Mouse (Mus musculus) NIH3T3 (cell line): ENCODE results near the gene Map3k7.

ENCODE experiments used
- DNase-seq: peaks from one replicate; pipeline ENCODE4 v3.0.0-alpha.2; 2012; ENCODE audit warnings: low read depth

Map3k7 gene

DNA sequence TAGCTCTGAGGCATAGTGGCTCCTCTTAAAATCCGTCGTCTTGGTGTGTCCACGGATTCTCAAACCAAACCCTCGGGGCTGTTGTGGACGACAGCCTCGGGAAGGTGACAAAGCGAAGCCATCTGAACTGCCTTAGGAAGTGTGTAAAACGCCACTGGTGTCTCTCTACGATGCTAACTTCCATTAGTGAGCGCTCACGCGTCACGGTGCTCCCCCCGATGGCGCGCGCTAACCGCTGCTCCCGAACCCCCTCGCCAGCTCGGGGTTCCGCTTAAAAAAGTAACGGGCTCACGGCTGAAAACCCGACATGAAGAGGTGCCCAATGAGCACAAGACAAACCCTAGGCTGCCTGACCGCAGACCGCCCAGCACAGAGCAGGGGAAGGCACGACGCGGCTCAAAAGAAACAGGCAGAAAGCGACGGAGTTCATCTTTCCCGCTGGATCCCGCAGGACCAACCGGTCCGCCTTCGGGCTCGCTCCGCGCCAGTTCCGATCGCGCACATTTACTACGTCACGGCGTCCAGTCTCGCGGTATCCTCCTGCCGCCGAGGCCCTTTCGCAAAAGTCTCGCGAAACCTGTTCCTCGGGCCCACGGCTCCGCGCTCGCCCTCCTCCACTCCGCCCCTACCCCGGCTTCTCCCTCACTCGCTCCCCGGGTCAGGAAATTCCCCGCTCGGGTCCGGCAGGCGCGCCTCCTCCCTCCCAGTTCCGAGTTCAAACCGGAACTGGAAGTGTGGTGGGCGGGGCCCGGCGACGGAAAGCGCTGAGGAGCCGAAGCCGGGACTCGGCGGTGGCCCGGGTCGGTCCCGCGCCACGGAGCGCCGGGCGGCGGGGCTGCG, at the start of gene Map3k7:
Map3k7 (plus strand) TSS at position 744 of the 840 bp plus-strand sequence.
- DNase-seq, result peak; percentile 94

DNA sequence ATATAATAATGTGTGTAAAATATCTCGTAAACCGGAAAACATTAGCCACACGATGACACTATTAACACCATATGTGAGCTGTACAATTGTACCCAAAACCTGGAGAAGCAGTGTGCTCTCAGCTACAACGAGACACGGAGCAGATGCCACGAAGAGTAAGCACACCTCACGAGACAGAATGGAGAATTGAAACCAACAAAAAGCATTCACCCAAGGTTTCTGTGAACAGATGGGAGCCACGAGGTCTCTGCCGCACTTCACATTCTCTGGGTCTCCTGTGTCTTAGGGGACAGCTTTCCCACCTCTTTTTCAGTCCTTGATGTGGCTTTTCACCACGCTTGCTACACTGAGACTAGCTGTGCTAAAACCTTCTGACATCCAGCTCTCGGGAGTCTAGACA, 48.8 kb upstream of the Map3k7 start:
- DNase-seq, result no peak

DNA sequence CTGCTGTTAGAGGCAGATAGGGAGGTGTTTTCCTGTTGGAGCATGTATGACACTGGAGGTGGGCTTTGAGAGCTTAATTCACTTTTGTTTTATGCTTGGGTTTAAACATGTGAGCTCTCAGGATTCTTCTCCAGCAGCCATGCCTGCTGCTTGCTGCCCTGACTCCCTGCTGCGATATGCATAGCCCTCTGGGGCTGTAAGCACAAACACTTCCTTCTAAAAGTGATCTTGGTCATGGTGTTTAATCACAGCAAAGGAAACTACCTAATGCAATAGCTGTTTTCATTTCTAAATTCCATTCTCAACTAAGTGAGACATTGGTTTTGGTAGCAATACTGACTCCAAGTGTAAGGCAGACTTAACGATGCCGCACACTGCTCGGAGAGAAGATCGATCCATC, 45.2 kb upstream of the Map3k7 start:
- no peak for DNase-seq

DNA sequence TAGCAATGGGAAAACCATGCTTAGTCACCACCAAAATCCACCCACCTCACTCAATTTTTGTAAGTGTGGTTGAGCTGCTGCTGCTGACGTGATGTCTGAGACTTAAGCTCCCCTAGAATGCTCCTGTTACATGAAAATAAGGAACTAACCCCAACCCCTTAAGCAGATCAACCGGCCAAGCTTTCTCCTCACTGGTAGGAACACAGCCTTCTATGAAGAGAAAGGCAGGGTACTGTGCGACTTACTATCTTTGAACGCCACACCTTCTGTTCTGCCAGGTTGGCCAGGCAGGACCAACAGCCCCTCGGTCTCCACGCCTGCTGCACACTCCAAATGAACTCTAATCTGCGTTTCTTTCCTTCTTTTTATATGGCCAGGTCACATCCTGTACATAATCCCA, 41.7 kb upstream of the Map3k7 start:
- no peak for DNase-seq

DNA sequence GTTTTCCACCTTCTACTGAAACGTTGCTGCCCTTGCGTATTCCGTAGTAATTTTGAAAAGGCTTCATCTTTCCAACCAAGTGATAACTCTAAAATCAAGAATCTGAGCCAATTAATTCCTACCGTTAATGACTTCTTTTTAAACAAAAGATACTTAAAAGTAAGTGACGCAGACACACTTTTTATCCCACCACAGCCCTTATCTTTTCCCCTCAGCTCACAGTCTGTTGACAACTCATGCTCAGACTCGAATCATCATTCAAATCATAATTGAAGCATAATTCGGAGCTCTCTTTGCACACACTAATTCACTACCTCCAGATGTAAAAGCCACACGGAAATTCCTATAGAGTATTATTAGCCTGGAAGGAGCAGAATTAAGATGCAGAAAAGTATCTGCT, 40.5 kb upstream of the Map3k7 start:
- DNase-seq, result no peak

DNA sequence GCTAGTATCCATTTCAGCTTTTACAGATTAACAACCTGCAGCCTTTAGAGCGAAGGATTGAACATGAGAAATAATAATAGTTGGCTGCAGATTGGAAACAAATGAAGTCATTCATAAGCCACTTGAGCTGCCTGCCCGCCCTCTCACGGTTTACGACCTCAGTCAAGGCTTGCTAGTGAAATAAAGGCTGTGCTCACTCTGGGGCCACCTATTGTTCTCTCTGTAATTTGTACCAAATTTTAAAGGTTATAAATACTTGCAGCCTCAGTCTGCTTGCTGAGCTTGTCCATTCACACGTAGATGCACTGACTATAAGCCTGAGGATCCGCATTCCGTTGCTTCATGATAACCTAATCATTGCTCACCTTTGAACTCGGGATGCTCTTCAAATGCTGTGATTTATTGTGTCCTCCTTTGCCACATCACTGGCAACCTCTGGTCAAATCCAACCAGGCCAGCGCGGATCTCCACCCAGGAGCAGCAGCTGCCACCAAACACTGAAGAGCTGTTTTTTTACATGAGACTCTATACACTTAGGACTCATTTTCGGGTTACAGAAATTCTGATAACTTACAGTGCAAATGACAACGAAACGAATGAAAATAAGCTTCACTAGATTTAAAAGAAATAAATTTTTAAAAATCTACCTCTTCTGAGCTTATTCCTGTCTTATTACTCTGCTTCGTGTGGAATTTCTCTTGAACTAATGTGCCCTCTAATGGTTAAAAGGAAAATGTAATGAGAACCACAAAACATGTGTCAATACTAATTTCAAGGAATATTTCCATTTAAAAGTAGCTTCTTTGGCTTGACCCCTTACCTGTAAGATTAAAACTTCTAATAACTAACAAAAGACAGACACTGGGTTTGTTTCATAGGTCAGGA, 39.4 kb upstream of the Map3k7 start:
- DNase-seq, result peak; percentile 30

DNA sequence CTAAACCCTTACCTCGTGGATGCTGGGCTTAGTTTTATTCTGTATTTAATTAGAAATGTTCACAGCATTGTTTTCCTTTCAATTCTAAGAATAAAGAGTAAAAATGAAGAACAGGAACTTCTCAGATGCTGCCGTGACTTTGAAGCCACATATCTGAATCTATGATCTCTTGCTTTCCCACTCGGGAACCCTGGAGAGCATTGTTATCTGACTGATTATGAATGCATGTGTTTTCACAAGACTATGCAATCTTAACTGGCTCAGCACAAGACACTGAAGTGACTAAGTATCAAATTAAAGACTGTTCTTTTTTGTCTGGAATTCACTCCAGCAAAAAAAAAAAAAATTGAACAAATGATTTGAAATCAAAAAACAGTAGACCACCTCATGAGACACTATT, 30.7 kb upstream of the Map3k7 start:
- DNase-seq, result no peak

DNA sequence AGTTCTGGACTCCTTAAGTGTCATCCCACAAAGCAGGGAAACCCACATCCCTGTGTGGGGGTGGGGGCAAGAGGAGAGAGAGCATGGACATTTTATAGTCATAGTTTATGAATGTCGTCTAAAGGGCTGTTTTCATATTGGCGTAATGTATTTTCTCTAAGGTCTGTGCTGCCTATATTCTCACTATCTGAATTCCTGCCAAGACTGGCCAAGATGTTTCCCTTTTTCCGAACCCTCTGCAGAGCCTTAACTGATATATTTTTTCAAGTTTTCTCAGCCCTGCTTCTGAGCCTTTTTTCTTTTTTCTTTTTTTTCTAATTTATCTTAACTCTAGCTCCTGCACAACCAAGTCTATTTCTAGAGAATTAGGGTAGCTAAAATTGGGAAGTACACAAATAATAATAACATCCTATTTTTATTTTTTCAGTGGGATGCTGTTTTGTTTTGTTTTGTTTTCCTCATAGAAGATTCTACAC, 28.0 kb upstream of the Map3k7 start:
- no peak for DNase-seq

DNA sequence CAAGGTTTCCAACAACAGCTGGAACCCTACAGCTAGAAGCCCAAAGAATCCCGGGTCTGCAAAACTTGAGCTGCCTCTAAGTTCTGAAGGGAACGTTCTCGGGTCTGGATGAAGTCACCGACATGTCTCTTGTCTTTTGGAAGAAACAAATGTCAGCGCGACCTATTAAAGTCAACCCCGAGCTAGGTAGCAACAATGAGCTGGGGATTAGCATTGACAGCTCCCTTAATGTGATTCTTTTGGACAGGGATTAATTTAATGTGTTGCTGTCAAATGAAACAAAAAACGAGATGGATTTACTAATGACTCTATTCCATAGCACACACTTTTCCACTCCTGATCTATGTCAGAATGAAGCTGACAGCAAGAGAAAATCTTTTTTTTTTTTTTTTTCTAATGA, 27.5 kb upstream of the Map3k7 start:
- DNase-seq, result no peak

DNA sequence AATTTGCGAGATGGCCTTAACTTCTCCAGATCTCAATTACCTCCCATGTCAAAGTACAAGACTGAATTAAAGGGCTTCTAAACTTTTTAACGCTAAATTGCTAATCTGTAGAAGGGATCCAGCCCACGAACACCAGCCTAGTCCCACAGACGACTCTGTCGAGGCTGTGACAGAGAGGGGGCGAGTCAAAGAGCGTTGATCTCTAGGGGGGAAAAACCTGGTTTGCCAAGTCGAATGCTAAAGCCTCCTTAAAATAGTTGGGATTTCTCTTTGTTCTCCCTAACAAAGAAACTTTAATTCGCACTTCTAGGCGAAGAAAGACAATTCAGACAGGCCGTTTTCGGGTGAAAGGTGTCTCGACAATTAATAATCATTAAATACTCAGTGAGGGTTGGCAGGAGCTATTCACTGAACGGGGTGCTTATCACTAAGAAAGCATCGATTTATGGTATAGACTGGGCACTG, 27.0 kb upstream of the Map3k7 start:
- no peak for DNase-seq

DNA sequence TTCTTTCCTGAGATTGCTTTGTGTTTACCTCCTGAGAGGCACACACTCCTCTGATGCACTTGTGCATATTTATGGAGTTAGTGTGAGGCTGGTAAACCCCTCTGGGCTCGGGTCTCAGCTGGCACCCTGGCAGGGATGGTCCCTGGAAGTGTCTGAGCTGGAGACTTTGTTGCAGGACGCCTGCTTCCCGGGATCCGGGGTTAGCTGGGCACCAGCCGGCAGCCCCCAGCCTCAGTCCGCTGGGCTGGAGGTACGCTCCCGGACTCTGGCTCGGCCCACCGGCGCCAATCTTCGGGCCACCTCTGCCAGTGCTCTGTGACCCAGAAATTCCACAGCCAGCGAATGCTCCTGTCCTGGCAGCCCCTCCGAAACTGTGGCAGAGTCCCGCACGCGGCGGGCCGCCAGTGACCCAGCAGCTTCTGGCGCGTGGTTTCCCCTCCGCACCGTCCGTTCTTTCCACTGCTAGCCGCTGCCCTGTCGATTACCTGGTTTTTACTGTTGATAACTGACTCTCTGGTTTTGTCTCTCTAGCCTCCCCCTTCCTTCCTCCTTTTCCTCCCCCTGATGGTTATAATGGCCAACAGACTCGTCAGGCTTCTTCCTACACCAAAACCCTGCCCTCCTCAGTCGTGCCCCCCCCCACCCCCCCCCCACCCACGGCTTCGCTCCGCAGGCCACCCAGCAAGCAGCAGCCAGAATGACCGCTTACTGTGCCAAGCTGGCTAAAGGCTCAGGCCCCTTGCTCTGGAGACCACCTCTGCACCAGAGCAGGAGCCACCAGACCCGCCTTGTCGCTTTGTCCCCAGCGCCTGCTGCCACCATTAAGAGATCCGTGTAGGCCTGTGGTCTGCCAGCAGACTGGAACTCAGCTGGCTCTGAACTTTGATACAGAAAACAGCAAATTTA, 26.3 kb upstream of the Map3k7 start:
- DNase-seq, result no peak

DNA sequence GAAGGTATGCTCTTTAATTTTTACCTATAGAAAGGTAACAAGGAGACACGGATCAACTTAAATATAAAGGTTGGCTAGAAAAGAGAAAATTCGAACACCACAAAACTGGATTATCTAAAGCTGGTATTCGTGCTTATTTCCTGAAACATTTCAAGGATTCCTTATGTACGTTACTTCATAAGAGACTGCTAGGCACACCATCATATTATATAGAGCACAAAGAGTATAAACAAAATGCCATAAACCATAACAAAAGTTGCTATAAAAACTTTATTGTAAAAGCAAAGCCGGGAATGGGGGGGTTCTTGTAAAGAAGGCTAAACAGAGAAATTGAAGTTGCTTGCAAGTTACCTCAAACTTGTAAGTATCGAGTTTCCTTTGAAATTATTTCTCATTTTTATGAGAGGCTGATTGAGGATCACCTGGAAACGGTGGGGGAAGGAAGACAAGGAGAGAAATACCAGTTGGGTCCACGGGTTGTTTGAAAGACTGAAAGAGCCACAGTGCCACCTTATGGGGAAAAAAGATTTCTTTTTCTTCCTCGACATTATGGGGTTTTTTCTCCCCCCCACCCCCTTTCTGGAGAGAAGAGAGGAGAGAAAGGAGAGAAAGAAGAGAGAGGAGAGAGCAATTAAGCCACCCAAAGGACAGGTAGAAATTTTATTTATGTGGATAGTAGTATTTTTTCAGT, 25.3 kb upstream of the Map3k7 start:
- DNase-seq, result peak; percentile 76

DNA sequence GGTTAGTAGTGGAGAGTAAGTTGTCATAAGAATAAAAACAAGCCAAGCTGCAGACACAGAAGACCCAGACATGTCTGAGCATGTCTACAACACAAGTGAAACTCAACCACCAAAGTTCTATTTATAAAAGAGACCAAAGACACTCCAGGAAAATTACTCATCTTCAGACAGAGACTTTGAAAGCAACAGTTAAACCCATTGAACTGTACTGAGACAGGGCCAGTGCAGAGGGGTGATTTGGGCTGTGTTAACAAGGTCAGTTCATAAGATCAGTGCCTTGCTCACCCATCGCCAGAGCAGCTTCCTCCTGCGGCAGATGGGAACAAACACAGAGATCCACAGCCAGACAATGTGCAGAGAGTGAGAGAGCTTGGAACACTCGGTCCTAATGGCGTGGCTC, 22.3 kb upstream of the Map3k7 start:
- DNase-seq, result peak; percentile 20

DNA sequence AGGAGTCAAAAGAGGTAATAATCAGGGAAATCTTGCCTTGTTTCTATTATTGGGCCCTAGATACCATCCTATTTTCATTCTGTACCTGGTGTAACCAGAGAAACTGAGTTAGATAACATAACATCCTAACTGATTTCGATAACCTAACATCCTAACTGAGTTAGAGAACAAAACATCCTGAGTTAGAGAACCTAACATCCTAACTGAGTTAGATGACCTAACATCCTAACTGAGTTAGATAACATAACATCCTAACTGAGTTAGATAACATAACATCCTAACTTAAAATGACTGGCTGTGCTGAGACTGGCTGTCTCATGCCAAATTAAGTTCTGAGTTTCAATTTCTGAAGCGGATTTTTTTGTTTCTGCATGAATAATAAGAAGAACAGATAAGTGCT, 20.9 kb upstream of the Map3k7 start:
- DNase-seq, result no peak

DNA sequence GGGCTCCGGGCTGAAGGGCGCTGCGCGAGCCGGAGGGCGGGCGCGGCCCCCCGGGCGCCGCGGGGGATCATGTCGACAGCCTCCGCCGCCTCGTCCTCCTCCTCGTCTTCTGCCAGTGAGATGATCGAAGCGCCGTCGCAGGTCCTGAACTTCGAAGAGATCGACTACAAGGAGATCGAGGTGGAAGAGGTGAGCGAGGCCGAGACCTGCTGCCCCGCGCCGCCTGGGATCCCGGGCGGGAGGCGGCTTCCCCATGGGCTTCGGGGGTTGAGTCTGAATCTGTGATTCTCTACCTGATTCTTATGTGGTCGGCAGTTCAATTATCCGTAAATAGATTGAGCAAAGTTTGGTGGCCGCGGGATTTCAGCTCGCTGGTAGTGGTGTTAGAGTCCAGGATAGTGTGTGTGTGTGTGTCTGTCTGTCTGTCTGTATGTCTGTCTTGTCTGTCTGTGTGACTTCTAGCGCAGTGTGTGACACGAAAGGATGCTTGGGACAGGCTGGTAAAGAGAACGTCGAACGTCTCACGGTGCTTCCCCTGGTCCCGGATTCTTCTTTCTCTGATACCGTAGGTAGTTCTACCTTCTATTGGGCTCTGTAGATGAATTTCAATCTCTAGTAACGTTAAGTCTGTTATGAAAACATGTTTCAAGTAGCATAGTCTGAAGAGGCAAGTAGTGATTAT, 438 bp downstream of the Map3k7 start:
- no peak for DNase-seq

DNA sequence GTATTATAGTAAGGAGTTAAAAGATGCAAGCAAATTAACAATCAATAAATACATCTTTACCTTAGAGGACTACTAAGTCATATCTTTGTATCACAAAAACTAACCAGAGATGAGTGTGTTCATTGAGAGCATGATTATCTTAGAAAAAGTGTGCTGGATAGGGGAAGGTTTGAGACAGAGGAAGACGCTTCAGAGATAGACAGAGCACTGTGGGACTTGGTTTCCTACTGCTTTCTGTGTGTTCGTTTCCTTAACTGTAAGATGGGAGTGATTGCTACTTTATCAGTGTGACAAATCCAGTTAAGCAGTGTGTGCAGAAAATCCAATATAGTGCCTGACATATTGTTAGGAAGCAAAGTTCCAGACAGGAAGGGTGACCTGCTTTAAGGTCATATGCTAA, 1.3 kb downstream of the Map3k7 start:
- DNase-seq, result no peak

DNA sequence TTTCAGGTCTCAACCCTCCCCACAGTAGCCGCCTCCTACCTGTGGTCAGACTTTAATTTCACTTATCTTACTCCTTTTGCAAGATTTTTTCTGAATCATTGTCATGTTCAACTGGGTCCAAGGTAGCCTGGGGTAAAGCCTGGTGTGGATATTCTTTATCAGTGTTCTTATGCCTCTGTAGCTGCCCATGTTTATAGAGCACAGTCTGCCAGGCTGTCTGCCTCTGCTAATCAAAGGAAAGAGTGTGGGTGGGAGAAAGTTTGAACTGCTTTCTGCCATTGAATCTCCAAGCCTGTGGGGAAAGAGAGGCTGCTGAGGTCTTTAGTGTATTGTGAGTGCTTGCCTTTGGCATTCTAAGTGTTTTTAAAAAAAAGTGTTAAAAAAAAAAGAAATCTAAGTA, 7.5 kb downstream of the Map3k7 start:
- no peak for DNase-seq

DNA sequence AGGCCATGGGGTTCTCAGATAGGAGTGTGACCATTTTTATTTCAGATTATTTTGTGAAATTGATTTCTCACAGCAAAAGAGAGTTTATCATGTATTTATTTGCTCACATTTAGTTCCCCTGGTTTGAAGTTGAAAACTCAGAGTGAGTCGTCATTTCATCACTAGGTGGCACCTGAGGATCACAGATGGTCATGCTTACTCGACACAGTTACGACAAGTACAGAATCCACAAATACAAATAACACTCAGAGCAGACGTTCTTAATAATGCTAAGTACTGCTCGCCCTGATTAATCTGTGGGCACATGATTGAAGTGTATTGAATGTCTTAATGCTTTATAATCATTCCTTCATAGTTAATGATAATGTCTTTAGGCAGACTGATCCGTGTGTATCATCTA, 8.3 kb downstream of the Map3k7 start:
- DNase-seq, result peak; percentile 22

DNA sequence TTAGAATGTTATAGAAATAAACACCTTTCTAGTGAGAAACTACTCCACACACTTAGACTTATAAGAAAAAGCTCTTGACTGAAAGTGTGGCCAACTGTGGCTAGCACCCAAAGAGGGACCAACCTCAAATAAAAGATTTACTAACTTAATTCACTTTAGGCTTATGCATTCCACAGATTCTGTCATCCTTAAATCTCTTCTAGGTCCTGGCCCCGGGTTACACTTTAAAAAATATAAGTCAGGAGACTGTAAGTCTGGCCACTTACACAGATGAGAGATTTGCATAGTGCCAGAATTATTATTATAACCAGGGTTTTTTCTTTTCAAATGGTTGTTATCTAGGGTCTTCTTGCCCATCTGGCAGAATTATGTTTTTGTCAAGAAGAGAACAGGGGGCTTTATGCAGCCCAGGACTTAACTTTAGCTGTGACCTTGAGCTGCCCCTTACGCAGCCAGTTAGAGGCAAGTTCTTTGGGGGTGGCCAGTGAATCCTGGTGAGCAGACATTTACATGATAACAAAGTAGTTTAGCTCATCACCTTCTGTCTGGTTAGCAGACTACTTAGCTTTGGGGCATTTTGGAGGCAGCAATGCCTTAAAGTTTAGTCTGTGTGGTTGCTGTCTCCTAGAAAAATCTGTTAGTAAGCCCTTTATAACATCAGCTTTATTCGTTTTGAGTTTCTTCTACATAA, 11.5 kb downstream of the Map3k7 start:
- DNase-seq, result no peak

DNA sequence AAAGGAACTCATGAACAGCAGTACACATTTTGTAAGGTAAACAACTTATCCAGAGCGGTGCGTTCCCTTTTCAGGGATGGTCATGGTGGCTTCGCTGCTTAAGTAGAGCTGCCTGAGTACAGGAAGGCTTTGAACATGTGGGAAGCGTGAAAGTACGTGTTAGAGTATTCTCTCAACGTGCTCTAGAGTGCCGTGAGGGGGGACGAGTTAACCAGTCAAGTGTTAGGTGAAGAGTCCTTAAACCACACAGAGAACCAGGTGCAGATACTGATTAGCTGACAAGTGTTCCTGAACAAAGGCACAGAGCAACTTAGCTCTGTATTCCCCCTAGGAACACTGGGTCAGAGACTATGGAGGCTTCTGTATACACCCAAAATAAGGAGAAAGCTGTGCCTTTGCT, 18.0 kb downstream of the Map3k7 start:
- DNase-seq, result no peak
